Mouse (Mus musculus) stomach, embryonic 16.5 days (tissue): Measurements from ENCODE around the gene Lgi1. TPM values are rescaled to one million over a fixed set of nuclear protein-coding genes. Genes with fewer than 3 reads are reported as not detected.

ENCODE experiments used
- ATAC-seq: fragments of 200-750 bp; cut with Nextera tagmentation; 2 replicates; pipeline ENCODE4 v1.8.0; 2017; ENCODE audit warnings: moderate number of reproducible peaks, moderate TSS enrichment; ENCODE audit not compliant: insufficient read depth, low FRiP score
- H3K27ac ChIP-seq: fragments of 300-500 bp; sonication (generic); 2 replicates; pipeline ENCODE4 v1.5.1; 2014; ENCODE audit warnings: low read length
- H3K27me3 ChIP-seq: fragments of 300-500 bp; sonication (generic); 2 replicates; pipeline ENCODE4 v1.6.1; 2014; ENCODE audit warnings: low read length, control low read depth, mixed read lengths; ENCODE audit not compliant: control insufficient read depth, insufficient read depth
- H3K36me3 ChIP-seq: fragments of 300-500 bp; sonication (generic); 2 replicates; pipeline ENCODE4 v1.6.1; 2014; ENCODE audit warnings: low read length; ENCODE audit not compliant: control insufficient read depth, insufficient read depth
- H3K4me1 ChIP-seq: fragments of 300-500 bp; sonication (generic); 2 replicates; pipeline ENCODE4 v1.6.1; 2014; ENCODE audit warnings: low read length, control low read depth, mixed read lengths; ENCODE audit not compliant: control insufficient read depth, insufficient read depth
- H3K4me2 ChIP-seq: fragments of 300-500 bp; sonication (generic); 2 replicates; pipeline ENCODE4 v1.6.1; 2014; ENCODE audit warnings: low read depth, low read length, mixed read lengths
- H3K4me3 ChIP-seq: fragments of 300-500 bp; sonication (generic); replicated peaks from 2 replicates; pipeline ENCODE4 v1.5.1; 2014; ENCODE audit warnings: mild to moderate bottlenecking, low read length
- H3K9ac ChIP-seq: fragments of 300-500 bp; sonication (generic); 2 replicates; pipeline ENCODE4 v1.6.1; 2014; ENCODE audit warnings: low read length
- H3K9me3 ChIP-seq: fragments of 300-500 bp; sonication (generic); replicated peaks from 2 replicates; pipeline ENCODE4 v1.6.1; 2016; ENCODE audit warnings: low read length, control low read depth; ENCODE audit not compliant: control insufficient read depth
- whole genome bisulfite sequencing: fragments of 180-500 bp; shearing (Covaris S2); extraction: QIAGEN DNeasy Blood & Tissue Kit; methylation state at CpG from one replicate; pipeline ENCODE4 v1.1.7; 2014; 5-methylcytosine and 5-hydroxymethylcytosine counted together
- polyA plus RNA-seq: library from polyadenylated mRNA; unstranded; fragments of >200 nt; fragmentation: Nextera tagmentation; extraction: Ambion mirVana; gene quantifications from 2 replicates; pipeline ENCODE4 v1.2.1, GENCODE M21; 2015

Gene Lgi1
- polyA plus RNA-seq, 1 experiment from 2014 or later: 1.6 TPM

DNA sequence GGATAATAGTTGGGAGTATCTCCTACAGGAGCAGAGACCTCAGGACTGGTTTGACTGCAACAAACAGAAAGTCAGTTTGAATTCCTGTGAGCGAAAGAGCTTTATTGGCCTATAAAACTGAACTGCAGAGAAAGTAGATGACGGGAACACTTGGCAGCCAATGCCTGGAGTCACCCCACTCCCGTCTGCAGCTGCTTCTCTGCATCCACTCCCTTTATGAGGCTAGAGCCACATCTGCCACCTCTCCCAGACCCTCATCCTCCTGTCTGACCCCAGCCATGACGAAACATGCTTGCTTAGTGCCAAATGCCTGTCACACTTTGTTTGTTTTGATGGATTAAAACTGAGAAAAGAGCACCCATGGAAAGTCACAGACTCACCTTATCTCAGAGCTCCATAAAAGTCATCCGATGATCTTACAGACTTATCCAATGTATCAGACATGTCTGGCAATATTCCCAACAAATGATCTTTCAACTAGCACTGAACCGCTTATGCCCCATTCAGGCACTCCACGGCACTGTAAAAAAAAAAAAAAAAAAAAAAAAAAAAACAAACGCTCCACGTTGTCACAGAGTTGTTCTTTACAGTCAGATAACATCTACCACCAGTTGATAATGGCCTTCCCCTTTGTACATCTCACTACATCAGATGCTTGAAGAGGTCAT lies 93.8 kb downstream of the Lgi1 start:
- H3K27me3 ChIP-seq: no peaks in the 10 kb centered on the region
- no peak for ATAC-seq
- no peak overlapping the region for H3K4me3 ChIP-seq
- no peaks in the 10 kb centered on the region for H3K9me3 ChIP-seq
- WGBS: 54% methylated on average over 9 of the region's 9 CpGs
- H3K4me2 ChIP-seq: no peak overlapping the region
- no peaks in the 10 kb centered on the region for H3K4me1 ChIP-seq
- no peak overlapping the region for H3K27ac ChIP-seq
- no peak overlapping the region for H3K9ac ChIP-seq
- no peaks in the 10 kb centered on the region for H3K36me3 ChIP-seq

DNA sequence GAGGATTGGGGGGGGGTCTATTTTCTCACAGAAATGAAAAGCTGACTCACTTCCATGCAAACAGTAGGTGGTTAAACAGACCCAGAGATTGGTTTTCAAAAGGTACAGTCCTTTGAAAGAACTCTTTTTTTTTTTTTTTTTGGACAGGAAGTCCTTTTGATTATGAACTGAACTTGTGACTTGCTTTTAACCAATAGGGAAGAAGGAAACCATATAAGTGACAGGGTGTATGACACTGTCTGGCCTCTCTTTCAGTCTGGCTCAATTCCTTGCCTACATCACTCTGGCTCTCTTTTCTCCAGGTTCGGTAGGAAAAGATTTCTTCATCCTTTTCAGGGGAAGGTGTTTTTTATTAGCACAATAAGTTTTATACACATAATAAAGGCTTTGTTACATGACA lies 95.0 kb downstream of the Lgi1 start:
- Histone ChIP-seq H3K27me3 (no peaks in the 10 kb centered on the region), H3K36me3 (no peaks in the 10 kb centered on the region), H3K4me1 (no peaks in the 10 kb centered on the region), H3K9me3 (no peaks in the 10 kb centered on the region), H3K9ac (no peak overlapping the region), H3K4me3 (no peak overlapping the region), H3K27ac (no peak overlapping the region), H3K4me2 (no peak overlapping the region)
- no peak for ATAC-seq
- WGBS: 80% methylated on average over 1 of the region's 1 CpGs

Other genes with a start within 250 kb of the Lgi1 start
- gene Myof, start 221.0 kb upstream of the Lgi1 start, polyA plus RNA-seq: 22.5 and 23.3 TPM in 2 replicates
- 23.0 and 25.7 TPM in 2 replicates for gene Cep55, start 209.5 kb upstream of the Lgi1 start, polyA plus RNA-seq
- gene Ffar4, start 167.5 kb upstream of the Lgi1 start, polyA plus RNA-seq: 5.3 and 6.2 TPM in 2 replicates
- gene Rbp4, start 139.3 kb upstream of the Lgi1 start, polyA plus RNA-seq: 89.1 and 128 TPM in 2 replicates
- 0.39 and 0.43 TPM in 2 replicates for gene Pde6c, start 131.8 kb upstream of the Lgi1 start, polyA plus RNA-seq
- 32.4 and 35.4 TPM in 2 replicates for gene Fra10ac1, start 40.4 kb upstream of the Lgi1 start, polyA plus RNA-seq
- 9.0 and 9.1 TPM in 2 replicates for gene Slc35g1, start 131.4 kb downstream of the Lgi1 start, polyA plus RNA-seq
- 8.5 and 9.8 TPM in 2 replicates for gene Plce1, start 216.6 kb downstream of the Lgi1 start, polyA plus RNA-seq